Mouse (Mus musculus) thymus, adult 18-20 months (tissue): Measurements from ENCODE around the gene Dcbld2.
A peak's percentile ranks its signal among the peaks of the same experiment; 100 is the strongest.

Experiments
- DNase-seq, 2 experiments: peaks; one replicate each; pipeline ENCODE4 v3.0.0; 2022; ENCODE audit warnings: mixed read lengths in 2 of 2

Gene Dcbld2

DNA sequence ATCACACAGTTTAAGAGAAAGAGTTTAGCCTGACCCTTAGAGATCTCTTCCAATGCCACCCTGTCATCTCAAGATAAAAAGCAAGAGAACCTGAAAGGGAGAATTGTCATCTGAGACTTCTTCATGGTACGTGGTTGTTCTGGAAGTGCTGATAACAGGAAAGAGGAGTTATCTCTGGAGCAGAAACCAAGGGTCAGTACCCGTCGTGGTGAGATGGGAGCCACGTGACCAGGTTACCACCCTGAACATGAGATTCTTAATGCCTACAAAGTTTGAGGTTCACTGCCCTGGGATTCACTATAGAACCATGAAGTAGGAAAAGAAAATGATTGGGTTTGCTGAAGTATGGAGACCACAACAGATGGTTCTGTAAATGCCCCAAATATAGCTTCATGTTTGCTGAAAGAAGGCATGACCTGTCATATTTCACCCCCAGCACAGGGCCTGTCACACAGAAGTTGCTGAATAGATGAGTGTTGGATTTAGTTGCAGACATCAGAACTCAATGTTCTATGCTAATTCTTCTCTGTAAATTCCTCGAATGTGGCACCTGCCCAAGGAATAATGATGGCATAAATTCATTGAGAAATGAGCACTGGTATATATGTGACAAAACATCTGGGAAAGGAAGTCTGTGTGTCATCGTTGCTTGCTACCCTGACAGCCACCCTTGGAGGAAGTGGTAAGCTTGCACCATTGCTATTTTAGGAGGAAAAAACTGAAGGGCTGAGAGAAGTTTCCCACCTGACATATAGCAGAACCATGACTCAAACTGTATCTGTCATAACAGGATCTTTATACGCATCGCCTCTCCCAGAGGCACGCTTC is 89.9 kb downstream of the Dcbld2 start:
- peak in 1 of 2 experiments; percentile 51 for DNase-seq

GRCm38 (mm10) chr16:58499172-58499584 is 90.9 kb downstream of the Dcbld2 start:
- no peak for DNase-seq

DNA sequence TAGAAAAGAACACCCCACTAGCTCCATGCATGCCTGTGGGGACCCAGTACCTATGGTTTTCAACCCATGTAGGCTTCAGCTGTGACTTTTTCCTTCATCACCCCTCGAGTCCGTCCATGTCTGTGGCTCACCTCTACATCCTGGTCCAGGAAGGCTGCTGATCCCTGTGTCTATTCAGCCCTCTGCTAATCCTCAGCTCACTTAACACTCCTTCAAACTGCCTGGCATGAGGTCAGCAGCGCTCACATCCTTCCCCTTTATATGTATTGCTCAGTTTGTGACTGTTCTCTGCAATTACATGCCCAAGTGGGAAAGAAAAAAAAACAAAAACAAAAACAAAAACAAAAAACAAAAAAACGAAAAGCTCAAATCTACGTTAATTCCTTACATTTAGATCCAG is 91.4 kb downstream of the Dcbld2 start:
- no peak for DNase-seq

GRCm38 (mm10) chr16:58501760-58502301 is 93.6 kb downstream of the Dcbld2 start:
- no peak for DNase-seq

DNA sequence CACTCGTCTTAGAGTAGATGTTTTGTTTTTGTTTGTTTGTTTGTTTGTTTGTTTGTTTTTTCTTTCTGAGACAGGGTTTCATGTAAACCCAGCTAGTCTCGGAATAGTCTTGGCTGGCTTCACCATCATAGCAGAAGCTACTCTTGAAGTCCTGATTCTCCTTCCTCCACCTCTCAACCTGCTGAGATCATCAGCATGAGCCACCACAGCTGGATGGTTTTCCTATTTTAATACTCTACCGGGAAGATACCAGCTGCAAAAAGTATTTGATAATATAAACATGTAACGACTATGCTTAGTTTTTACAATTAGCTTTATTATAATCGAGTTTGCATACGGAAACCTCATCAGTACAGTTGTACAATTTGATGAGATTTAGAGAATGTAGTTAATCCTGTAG is 94.3 kb downstream of the Dcbld2 start:
- DNase-seq: no peak

DNA sequence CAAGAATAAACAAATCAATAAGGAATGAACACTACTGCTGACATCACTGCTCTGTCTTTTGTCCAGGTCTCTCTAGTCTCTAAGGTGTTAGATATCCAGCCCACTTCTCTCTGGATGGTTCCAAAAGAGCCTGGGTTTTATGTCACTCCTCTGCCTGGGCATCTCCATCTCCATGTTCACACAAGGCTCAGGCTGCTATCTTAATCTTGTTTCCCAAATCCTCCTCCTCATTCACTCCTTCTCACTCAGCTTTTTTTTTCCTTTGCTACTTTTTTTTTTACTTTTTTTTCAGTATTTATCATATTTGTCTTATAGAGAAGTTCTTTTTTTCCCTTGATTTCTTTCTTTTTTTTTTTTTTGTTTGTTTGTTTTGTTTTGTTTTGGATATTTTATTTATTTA is 96.7 kb downstream of the Dcbld2 start:
- DNase-seq: no peak

- DNase-seq: no peak
Measured at GRCm38 (mm10) chr16:58512181-58512761, 104.0 kb downstream of the Dcbld2 start.

GRCm38 (mm10) chr16:58512887-58513286 is 104.6 kb downstream of the Dcbld2 start:
- DNase-seq: no peak

- no peak for DNase-seq
Measured at GRCm38 (mm10) chr16:58513755-58514154, 105.5 kb downstream of the Dcbld2 start.

DNA sequence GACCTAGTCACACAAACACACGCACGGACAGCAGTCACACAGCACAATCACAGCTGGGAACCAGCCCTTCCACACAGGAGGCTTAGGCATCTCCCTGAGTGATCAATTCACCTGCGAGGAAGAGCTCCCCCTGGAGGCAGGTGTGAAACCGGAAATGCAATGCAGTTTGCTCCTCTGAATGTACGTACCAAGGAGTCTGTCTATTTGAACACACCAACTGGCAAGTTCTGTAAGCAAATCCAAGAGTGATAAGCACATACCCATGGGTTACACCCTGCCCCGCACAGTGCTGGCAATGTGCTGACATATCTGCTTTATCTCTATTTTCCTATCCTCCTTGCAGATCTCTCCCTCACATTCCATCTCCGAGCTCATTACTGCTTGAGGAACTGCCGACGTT is 106.3 kb downstream of the Dcbld2 start:
- peak in 1 of 2 experiments; percentile 35 for DNase-seq

- no peak for DNase-seq
Measured at GRCm38 (mm10) chr16:58516161-58516560, 107.9 kb downstream of the Dcbld2 start.

- no peak for DNase-seq
Measured at GRCm38 (mm10) chr16:58516960-58517798, 108.9 kb downstream of the Dcbld2 start.
